Mouse (Mus musculus) adrenal gland, postnatal 14 days (tissue): ENCODE results near the gene Gm12184. TPM values are rescaled to one million over a fixed set of nuclear protein-coding genes. Genes with fewer than 3 reads are reported as not detected.
"Not testable (repeated sequence)": the region's sequence is repeated elsewhere in the genome, so short reads cannot be mapped to it uniquely, and the experiment has no call there.

Experiments
- DNase-seq: peaks from one replicate; pipeline ENCODE4 v3.0.0; 2021; ENCODE audit warnings: mixed read lengths
- total RNA-seq: library from RNA; stranded (reverse); gene quantifications from 2 replicates; pipeline ENCODE4 v1.2.3, GENCODE M21; 2021

Gene Gm12184
- total RNA-seq, 1 experiment from 2014 or later, result 2.3 TPM

DNA sequence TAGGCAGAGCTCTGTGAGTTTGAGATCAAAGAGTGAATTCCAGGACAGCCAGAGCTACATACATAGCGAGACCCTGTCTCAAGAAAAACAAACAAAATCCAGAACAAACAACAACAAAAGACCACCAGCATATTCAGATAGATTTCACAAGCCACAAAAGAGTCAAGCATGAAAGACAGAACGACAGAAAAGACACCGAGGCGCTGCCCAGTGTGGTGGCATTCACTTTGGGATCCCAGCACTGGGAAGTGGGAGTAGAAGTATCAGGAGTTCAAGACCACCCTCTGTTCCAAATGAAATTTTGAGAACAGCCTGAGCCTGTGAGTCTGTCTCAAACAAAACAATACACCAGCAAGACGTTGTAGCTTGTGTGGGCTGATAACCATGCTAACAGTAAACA is 20.4 kb upstream of the Gm12184 start:
- no peak for DNase-seq

DNA sequence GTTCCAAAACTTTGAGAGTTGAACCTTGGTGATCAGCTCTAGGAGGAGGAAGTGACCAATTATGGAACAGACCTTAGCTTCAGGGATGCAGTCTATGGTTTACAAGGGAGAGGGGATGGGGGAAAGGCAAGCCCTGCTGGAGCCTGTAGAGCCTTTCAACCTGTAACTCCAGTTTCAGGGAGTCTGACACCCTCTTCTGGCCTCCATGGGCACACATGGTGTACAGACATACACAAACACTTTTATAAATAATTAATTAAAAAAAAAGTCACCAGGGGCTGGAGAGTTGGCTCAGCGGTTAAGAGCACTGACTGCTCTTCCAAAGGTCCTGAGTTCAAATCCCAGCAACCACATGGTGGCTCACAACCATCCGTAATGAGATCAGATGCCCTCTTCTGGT is 19.9 kb upstream of the Gm12184 start:
- DNase-seq, result not testable (repeated sequence)

DNA sequence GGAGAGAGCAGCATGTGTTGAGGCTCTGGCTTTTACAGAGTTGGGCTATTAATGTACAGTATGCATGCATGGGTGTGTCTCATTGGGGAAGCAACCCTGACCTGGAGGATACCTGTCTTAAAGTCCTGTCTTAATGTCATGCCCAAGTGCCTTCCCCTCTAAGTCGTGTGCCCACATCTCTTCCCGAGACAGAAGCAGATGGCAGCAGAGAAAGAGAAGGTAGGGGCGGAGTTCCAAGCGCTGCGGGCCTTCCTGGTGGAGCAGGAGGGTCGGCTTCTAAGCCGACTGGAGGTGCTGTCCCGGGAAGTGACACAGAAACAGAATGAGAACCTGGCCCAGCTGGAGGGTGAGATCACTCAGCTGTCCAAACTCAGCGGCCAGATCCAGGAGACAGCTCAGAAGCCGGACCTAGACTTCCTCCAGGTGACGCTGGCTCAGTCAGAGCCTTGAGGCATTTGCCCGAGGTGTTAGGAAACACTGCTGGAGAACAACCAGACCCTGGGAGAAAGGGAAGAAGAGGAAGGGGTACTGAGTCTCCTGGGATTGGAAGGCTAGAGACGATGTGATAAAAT is 18.9 kb upstream of the Gm12184 start:
- no peak for DNase-seq

DNA sequence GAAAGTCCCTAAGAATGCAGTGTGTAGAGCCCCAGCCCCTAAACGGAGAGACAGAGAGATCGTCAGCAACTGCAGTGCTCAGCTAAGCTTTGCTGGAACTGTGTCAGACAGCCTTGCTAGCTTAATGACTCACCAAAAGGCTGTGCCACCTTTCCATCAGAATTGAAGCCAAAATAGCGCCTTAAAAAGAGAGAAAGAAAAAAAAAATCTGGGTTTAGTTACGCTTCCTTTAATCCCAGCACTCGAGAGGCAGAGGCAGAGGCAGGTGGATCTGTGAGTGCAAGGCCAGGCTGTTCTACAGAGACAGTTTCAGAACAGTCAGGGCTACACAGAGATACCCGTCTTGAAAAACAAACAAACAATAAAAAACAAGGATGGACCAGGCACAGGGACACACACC is 17.9 kb upstream of the Gm12184 start:
- peak; percentile 40 for DNase-seq

DNA sequence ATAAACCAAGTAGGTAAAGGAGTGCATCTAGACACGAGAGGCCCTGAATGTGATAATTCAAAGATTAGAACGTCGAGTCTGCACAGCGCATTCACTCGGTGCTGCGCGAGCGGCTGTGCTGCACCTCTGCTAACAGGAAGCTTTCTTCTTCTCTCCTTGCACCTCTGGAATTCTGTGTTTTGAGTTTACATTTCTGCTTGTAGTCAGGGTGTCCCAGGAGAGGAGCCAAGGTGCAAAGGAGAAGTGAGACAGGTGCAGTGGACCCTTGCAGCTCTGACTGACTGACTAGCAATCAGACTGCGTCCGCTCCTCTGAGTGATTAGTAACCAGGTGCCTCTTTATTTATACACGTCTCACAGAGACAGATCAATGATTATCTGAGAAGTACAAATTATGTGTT is 16.7 kb upstream of the Gm12184 start:
- no peak for DNase-seq

DNA sequence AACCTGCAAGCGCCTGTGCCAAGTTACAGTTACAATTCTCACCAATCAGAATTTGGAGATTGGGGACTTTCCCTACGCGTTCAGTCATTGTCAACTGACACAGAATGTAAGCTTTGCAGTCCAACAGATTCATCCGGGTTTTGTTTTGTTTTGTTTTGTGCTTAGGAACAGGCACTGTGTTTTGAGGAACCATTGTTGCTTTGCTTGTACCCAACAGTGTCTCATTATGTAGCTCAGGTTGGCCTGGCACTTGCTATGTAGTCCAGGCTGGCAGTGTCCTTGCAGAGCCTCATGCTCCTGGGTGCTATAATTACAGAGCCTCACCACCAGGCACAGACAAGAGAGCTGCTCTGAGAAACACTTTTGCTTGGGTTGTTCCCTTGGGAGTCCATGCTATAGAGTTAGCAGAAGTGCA is 15.9 kb upstream of the Gm12184 start:
- DNase-seq, result no peak

DNA sequence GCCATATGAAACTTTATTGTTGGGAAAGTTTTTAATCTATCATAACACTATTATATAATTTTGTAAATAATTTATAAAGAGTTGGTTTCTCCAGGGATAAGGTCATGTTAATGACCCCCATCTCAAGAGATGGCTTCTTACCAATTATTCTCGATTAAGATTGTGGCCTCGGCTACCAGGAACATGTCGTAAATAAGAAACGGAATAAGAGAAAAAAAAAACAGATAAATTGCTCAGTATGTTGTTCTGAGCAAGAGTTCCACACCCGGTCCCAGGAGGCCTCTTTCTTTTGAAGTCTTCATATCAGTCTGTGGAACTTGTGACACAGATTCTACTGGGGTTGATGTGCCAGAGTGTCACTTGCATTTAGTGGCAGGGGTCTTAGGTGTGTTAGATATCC is 14.8 kb upstream of the Gm12184 start:
- no peak for DNase-seq

DNA sequence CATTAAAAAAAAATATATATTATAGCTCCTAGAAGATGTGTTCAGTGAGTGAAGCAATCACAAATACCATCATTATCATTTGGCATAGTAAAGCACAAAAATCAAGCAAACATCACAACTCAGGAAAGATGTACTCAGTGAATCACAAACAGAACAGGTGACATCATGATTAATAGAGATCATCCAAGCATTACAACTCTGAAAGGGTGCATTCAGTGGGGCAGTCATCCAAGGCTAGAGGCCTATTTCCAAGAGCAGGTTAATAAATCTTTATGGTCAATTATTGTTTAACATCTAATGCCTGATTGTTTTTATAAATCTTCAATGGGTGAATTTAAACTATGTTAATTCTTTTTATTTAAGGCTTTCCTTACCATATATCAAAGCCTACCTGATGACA is 14.3 kb upstream of the Gm12184 start:
- no peak for DNase-seq

DNA sequence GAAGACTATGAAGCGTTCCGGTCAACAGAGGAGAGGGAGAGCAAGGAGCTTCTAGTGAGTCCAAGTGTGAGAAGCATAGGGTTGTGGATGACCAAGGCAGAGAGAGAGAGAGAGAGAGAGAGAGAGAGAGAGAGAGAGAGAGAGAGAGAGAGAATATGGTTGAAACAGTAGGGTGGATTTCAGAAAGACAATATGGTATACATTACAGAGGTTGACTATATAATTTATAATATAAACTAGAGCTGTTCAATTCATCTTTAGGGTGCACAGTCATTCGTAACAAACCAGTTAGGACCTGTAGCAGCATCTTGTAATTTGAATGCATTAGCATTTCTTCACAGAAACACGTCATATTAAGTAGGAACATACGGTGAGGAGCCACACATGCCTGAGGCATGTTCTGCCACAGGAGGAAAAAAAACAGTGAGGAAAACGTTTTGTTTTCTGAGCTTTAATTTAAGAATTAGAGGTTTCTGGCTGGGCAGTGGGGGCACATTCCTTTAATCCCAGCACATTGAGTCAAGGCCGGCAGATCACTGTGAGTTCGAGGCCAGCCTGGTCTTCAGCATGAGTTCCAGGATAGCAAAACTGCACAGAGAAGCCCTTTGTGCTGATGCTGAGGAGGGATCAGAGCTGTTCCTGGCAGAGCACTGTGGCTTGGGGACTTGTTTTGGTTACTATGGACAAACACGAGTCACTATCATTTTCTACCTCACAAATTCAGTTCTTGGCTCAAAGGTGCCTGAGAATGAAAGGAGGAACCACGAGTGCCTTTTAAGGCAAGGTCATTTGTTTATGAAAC is 12.6 kb upstream of the Gm12184 start:
- no peak for DNase-seq

DNA sequence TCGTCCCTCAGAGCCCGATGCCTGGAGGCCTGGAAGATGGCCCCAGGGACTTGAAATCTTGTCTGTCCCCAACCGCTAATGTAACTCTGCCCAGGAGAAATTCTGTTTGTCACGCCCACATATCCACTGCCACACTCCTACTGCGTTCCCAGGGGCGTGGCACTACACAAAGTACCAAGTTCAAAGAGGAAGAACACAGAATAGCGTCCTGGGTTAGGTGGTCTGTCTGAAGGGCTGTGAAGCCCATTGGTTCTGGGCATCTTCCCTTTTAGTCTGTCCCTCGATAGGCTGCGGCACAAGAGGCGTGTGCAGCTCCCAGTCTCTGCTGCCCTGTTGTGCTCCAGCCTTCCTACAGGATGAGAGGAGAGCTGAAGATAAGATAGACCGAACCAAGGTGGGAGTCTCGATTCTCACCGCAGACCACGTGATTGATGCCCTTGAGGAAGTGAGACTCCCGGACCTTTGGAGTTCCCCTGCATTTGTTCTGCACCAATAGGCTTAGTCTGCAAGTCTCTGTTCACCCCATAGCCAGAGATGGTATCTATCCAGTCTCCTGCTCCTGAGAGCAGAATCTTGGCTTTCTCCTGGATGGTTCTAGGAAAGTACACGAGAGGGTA is 11.8 kb upstream of the Gm12184 start:
- DNase-seq, result peak; percentile 42

DNA sequence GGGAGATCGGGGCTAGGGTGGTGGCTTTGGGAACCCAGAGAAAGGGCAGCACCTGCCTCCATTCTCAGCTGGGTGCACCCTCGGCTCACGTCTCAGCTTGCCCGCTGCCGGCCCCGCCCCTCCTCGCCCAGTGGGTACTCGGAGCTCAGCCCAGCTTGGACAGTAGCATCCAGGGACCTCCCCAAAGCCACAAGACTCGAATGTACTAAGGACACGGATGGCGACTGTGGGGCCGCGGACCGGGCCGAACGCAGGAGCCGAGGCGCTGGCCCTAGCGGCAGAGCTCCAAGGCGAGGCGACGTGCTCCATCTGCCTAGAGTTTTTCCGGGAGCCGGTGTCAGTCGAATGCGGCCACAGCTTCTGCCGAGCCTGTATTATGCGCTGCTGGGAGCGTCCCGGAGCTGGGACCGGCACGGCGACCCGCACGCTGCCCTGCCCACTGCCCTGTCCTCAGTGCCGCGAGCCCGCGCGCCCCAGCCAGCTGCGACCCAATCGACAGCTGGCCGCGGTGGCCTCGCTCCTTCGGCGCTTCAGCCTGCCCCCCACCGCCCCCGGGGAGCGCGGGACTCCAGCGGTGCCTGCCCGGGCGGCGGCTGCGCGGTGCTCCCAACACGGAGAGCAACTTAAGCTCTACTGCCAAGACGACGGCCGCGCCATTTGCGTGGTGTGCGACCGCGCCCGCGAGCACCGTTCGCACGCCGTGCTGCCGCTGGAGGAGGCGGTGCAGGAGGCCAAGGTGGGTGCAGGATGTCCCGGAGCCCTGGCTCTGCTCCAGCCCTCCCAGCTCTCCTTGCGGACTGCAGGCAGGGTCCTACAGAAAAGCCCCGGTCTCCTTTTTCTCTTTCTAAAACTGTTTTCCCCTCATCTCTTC is 11.1 kb upstream of the Gm12184 start:
- DNase-seq, result peak; percentile 83

DNA sequence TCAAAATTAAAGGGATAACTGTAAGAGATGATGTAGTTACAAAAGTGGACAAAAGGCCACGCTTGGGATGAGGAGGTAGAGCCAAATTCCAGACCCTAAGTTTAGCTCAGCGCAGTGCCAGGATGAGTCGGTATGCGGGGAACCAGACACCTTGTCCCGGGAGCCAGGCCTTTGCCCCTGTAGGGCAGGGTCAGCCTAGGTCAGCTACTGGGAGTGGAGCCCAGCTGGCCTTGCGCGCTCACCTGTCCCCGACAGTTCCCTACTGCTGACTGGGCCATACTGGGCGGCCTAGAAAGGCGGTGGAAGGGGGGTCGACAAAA is 10.5 kb upstream of the Gm12184 start:
- DNase-seq, result no peak

DNA sequence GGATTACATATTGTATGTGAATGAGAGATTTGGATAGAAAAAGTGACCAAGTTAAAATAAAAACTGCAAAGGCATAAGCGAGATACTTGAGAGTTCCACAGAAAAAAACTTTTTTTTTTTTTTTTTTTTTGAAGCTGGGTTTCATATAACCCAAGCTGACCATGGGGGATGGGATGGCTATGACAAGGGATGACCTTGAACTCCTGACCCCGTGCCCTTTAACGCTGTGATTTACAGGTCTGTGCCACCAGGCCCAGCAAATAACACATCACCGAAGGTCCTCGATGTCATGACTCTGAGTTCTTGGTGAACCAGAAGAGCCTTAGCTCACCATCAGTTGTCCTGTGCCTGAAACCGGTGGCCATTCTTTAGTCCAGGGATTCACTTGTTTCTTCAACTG is 9.5 kb upstream of the Gm12184 start:
- no peak for DNase-seq

DNA sequence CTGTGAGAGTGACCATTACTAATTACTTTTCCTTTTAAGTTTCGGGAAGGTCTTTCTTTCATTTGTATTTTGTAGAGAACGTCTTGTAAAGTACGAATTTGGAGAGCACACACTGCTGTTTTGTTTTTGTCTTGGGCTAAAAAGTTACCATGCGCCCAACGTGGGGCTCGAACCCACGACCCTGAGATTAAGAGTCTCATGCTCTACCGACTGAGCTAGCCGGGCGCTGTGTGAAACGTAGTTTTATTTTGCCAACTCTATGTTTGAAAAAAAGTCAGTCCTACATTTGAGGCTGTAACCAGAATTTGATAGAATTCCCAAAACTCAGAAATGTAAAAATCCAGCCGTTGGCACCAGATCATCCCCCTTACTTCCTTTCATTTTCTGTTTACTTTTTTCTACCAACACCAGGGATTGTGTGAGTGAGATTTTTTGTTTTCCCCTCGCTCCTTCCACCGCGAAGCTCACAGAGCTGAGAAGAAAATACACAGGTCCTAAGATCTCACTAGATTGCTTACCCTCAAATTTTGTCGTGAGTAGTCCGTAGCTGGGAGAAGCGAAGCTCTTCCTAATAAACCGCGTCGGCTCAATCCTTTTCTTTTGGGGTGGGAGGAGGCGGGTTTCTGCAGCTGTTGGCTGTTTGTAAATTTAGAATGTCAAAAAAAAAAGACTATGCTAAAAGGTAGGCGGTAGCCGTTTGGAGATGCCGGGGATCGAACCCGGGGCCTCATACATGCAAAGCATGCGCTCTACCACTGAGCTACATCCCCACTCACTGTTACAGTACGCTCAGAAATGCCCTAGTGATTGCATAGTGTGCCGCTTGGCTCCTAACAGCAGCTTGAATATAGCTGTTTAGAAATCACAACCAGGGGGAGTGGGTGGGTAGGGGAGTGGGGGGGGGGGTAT is 7.5 kb upstream of the Gm12184 start:
- DNase-seq, result peak; percentile 94

DNA sequence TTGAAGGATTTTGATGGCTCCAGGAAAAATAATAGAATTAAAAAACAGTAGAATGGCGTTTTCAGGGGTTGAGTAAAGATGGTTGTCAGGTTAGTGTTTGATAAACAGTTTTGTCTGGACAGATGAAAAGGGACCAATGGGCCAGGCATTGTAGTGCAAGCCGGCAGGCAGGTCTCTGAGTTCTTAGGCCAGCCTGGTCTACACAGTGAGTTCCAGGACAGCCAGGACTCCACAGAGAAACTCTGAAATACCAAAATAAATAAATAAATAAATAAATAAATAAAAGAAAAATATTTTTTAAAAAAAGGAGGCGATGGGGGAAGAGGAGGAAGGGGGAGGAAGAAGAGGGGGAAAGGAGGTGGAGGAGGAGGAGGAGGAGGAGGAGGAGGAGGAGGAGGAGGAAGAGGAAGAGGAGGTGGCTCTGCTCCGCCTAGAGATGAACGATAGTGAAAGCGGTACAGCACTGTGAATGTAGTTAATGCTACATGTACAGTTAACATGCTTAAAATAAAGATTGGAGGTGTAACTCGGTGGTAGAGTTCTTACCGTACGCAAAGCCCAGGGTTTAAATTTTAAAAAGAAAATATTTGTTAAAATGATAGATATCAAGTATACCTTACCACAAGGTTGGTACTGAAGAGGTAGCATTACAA is 6.7 kb upstream of the Gm12184 start:
- no peak for DNase-seq

DNA sequence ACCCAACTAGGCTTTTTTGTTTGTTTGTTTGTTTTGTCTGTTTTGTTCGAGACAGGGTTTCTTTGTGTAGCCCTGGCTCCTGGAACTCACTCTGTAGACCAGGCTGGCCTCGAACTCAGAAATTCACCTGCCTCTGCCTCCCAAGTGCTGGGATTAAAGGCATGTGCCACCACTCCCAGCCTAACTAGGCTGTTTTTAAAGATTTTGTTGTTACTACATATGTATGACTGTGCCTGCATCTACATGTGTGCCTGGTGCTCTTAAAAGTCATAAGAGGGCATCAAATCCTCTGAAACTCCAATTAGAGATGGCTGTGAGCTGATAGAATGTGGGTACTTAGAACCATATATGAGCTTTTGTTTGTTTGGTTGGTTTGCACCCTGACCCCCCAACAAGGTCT is 4.8 kb upstream of the Gm12184 start:
- DNase-seq, result no peak

DNA sequence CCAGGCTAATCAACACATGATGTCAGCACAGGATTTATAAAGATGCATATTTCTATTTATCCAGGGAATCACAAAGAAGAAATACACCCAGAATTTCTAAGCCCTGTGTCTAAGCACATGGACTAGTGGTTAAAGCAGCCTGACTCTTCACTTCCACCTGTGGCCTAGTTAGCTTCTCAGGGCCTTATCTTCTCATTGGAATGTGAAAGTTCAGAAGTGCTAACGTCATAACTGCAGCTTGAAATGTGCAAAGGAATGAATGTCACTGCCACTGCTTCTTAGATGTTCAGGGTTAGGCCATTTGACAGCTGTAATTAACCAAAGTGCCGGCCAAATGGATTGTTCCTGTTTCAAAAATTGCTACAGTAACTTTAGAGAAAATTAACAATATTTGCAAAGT is 3.8 kb upstream of the Gm12184 start:
- DNase-seq, result no peak

DNA sequence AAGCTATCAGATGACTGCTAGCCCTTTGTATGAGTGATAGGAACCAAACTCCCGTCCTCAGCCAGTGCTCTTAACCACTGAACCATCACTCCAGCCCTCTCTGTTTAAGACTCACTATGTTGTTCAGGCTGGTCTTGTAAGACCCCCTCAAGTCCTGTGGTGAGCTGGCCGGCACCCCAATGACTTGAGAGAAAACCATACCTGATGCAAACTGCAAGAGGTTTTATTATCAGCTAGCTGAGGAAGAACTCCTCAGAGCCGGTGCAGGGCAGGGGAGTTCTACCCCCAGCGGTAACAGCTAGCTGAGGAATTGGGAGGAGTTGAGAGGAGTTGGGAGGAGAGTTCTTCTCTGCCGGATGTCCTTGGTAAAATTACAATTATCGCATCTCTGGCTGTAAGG is 1.5 kb upstream of the Gm12184 start:
- no peak for DNase-seq

DNA sequence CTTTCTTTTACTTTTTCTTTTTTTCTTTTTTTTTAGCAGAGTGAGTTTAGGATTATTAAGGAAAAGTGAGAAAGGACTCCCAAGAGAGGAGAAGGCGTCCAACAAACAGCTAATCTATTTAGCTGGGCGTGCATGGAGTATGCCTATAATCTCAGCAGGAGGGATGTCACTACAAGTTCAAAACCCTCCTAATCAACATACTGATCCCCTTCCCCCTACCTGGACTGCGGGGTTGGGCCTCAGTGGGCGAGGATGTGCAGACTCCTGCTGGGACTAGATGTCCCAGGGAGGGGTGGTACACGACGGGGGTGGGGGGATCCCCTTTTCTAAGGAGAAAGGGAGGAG is 269 bp upstream of the Gm12184 start:
- DNase-seq, result no peak

DNA sequence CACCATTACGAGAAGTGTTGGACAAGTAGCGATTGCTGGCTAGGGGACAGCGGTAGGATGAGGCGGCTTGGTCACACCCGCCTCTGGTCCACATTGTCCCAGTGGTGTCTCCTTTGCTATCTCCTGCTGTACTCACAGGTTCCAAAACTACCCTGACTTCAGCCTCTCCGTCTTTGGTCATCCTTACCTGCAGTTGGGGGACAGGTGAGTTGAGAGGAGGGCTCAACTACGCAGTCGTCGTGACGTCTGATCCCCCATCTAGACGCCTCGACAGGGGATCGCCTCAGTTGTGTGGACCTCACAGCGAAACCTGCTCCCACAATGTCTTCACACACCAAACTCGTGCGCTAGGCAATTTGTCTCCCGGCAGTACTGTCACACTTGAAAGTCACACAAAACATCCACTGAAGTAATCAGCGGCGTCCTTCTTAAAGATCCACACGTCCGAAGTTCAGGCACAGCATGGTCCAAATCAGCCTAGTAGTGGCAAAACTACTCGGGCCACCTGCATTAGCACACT is 2.1 kb downstream of the Gm12184 start:
- DNase-seq, result no peak

DNA sequence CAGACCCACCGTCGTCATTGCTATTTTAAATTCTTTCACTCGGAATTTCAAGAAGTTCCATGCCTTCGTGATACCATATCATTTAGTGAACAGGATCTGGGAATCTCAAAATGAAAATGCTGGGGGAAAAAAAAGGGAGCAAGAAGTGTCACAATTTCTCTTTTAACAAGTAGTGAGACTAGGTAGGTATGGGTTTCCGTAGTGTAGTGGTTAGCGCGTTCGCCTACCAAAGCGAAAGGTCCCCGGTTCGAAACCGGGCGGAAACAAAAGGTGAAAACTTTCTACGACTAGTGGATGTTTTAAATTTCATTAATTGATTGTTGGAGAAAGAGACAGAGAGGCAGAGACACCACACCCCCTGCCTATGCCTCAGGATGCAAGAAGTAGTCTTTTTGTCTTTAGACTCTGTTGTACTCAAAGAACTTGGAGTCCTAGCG is 2.9 kb downstream of the Gm12184 start:
- DNase-seq, result peak; percentile 68
